Mouse (Mus musculus) left cerebral cortex, postnatal 10 days (tissue): ENCODE measurements at regions not wholly inside any gene's neighbourhood (a gene's known extent, or its start where the extent isn't known, plus 50 kb on each side); places are given as distances from the start of the nearest gene placed in this dataset.

Experiments used
- DNase-seq, 2 experiments: peaks; one replicate each; pipeline ENCODE4 v3.0.0; 2021 to 2022; ENCODE audit warnings: low spot score in 2 of 2, mixed read lengths in 1 of 2; ENCODE audit errors: extremely low spot score in 1 of 2
- intact Hi-C: fragments of 180-260 bp; cut with DNase I; formaldehyde crosslinking; loops from one replicate; pipeline ENCODE4 v1.15.1; 2025

GRCm38 (mm10) chr15:49335523-49336040, 4549.1 kb upstream of the Gm7489 start:
- no peak for DNase-seq
- intact Hi-C loops, result no loop called here

GRCm38 (mm10) chr15:49347029-49347428, 4537.7 kb upstream of the Gm7489 start:
- intact Hi-C loops, result no loop called here
- DNase-seq, result no peak

GRCm38 (mm10) chr15:49356107-49356506, 4528.6 kb upstream of the Gm7489 start:
- no peak for DNase-seq
- intact Hi-C loops, result no loop called here

GRCm38 (mm10) chr15:49395966-49396365, 4488.7 kb upstream of the Gm7489 start:
- intact Hi-C loops, result no loop called here
- DNase-seq, result peak in 1 of 2 experiments; percentile 1

- intact Hi-C loops, result no loop called here
- no peak for DNase-seq
Observed at GRCm38 (mm10) chr15:49413665-49414064, 4471.0 kb upstream of the Gm7489 start.

GRCm38 (mm10) chr15:49451310-49451709, 4433.4 kb upstream of the Gm7489 start:
- no peak for DNase-seq
- intact Hi-C loops, result no loop called here

- DNase-seq, result no peak
- intact Hi-C loops, result no loop called here
Observed at GRCm38 (mm10) chr15:49484582-49484981, 4400.1 kb upstream of the Gm7489 start.

GRCm38 (mm10) chr15:49492836-49493235, 4391.9 kb upstream of the Gm7489 start:
- intact Hi-C loops, result no loop called here

GRCm38 (mm10) chr15:49501821-49502220, 4382.9 kb upstream of the Gm7489 start:
- intact Hi-C loops, result no loop called here
- DNase-seq, result no peak

More at GRCm38 (mm10) chr15:49492836-49493235, 4391.9 kb upstream of the Gm7489 start:
- DNase-seq, result no peak
